Mouse (Mus musculus) mouse trophoblast stem cell (cell line): ENCODE measurements around the gene Cstb.
"Not testable (repeated sequence)": the region's sequence is repeated elsewhere in the genome, so short reads cannot be mapped to it uniquely, and the experiment has no call there.

Source experiments
- in situ Hi-C, 2 experiments: fragments of 300-500 bp; cut with MseI, MboI; formaldehyde crosslinking; loops; 2 replicates in 1 of 2; 3 replicates in 1 of 2; pipeline ENCODE4 v1.15.1; 2025

Gene Cstb

GRCm38 (mm10) chr10:78414936-78415335, 10.5 kb upstream of the Cstb start:
- in situ Hi-C loops: not testable (repeated sequence)

- in situ Hi-C loops: no loop called here
These were observed 7.6 kb upstream of the Cstb start for GRCm38 (mm10) chr10:78417888-78418287.

DNA sequence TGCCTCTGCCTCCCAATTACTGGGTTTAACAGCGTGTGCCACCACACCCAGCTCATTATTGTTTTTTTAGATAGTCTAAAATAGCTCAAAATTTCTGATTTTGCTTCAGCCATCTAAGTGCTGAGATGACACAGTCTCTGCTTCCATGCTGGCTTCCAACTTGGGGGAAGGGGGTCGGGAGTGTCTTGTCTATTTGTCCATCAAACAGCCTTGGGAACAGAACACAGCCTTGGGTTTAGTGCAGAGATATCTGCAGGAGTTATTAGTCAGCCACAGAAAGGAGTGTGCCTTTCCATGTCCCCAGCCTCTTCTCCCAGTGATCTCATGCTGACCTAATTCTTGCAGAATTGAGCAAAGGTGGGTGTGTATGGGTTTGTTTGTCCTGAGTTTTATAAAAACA, 6.7 kb upstream of the Cstb start:
- in situ Hi-C loops: no loop called here

- in situ Hi-C loops: no loop called here
These were observed 4.5 kb upstream of the Cstb start for GRCm38 (mm10) chr10:78420929-78421328.

- in situ Hi-C loops: no loop called here
These were observed 2.9 kb upstream of the Cstb start for GRCm38 (mm10) chr10:78422614-78423013.

DNA sequence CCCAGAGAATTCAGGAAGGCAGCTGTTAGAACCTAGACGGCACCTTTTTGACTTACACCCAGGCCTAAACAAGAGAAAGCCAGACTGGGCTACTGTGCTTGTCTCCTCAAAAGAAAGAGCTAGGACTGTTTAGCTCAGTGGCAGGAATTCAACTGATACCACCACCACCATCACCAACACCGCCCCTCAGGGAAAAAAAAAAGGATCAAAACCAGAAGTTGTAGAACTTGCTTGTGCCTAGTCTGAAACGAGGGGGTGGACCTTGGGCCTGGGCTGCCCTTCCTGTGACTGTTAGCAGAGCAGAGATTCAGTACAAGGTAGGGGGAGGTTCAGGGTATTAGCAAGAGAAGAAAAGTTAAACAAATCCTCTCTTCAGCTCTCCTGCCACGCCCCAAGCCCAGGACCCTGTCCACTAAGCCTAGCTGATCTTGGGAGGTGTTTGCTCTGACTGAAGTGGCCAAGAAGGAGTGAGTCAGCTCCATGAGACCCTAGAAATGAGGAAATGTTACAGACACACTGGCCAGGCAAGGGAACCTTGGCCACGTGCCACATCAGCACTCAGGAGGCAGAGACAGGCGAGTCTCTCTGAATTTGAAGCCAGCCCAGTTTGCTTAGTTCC, 757 bp downstream of the Cstb start:
- in situ Hi-C loops: no loop called here

DNA sequence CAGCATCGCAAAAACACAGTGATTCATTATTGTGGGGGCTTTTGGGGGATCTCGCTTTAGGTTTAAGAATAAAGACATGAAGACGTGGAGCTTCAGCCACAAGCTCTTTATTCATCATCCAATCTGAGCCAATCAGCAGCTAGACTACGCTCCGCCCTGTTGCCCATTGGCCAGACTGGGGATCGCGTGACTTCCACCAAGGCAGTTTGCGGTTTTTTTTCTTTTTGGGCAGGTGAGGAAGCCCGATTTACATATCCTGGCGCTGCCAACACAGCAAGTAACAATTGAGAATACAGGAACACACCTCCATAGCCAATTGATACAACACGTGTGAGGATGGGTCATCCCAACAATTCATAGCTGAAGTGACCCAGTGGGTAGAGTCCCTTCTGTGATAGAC, 2.6 kb downstream of the Cstb start:
- in situ Hi-C loops: no loop called here

GRCm38 (mm10) chr10:78429180-78429579, 3.7 kb downstream of the Cstb start:
- in situ Hi-C loops: no loop called here

DNA sequence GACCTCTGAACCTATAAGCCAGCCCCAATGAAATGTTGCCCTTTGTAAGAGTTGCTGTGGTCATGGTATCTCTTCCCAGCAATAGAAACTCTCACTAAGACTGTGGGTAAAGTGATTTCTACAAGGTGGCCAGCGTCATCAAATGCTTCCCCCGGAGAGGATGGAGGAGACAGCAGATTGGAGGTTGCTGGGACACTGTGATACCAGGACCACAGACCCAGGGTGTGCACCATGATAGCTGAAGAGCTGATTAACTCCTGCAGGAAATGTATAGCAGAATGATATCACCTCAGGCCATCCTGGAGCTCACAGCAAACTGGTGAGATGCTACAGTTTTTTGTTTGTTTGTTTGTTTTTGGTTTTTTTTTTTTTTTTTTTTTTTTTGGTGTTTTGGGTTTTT, 4.3 kb downstream of the Cstb start:
- in situ Hi-C loops: no loop called here

GRCm38 (mm10) chr10:78432853-78433252, 7.4 kb downstream of the Cstb start:
- in situ Hi-C loops: no loop called here

DNA sequence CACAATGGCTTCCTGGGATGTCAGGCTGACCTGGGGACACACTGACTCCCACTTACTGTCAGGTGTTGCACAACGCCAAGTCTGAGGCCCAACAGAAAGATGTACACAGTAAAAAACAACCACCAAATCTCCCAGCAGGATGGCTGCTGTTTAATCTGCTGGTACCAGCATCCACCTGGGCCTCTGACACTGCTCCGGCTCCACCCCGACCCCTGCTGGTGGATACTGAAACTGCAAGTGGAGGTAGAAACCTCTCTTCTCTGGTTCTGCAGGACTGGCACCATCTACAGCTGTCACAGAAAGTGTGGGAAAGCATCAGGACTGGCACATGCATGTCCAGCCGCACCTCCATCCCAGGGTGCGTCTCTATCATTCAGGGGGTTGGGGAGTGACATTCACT, 12.6 kb downstream of the Cstb start:
- in situ Hi-C loops: no loop called here

GRCm38 (mm10) chr10:78439550-78439949, 14.1 kb downstream of the Cstb start:
- in situ Hi-C loops: no loop called here

- in situ Hi-C loops: no loop called here
These were observed 14.5 kb downstream of the Cstb start for GRCm38 (mm10) chr10:78439990-78440389.

DNA sequence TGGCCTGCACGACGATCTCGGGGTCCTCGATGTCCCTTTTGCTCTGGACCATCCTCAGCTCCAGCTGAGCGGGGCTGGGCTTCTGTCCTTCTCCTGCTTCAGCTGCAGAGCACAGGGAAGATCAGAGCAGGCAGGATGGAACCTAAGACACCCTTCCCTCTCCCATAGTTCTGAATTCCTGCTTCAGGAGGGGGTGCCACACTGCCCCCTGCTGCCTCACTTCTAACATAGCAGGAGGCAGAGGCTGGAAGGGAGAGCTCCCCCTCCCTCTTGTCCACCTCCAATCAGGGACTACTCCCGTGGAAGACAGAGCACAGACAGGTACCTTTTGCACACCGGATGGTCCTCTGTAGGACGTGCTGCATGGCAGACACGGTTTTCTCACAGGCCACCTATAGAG, 15.3 kb downstream of the Cstb start:
- in situ Hi-C loops: no loop called here

GRCm38 (mm10) chr10:78441606-78442005, 16.1 kb downstream of the Cstb start:
- in situ Hi-C loops: no loop called here

GRCm38 (mm10) chr10:78442292-78442691, 16.8 kb downstream of the Cstb start:
- in situ Hi-C loops: no loop called here

- in situ Hi-C loops: no loop called here
These were observed 20.7 kb downstream of the Cstb start for GRCm38 (mm10) chr10:78446195-78446594.

DNA sequence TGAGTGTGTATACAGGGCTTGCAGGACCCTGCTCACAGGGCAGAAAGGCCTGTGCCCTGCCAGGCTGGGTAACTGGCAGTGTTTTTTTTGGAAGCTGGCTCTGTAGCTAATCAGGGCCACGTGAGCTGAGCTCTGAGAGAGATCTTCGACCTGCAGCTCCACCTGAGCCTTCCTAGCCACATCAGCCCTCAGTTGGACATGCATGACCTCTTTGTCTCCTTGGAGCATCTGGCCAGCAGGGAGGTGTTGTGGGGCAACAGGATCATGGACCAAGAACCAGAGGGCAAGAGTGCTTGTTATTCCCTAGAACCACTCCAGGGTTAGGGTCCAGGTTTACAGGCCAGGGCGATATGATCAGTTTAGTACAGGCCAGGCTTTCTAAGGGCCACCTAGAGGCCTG, 21.9 kb downstream of the Cstb start:
- in situ Hi-C loops: no loop called here

DNA sequence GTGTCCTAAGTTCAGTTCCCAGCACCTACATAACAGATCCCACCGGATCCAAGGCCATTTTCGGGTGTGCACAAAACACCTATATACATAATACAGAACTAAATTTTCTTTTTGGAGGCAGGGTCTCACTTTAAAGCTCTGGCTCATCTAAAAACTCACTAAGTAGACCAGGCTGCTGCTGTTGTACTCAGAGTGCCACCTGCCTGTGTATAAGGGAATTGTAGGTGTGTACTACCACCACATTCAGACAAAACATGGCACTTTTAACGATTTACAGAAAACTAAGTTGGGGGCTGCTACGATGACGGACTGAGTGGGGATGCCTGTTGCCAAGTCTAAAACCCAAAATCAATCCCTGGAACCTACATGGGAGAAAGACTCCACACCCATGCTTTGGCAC, 25.3 kb downstream of the Cstb start:
- in situ Hi-C loops: no loop called here

- in situ Hi-C loops: no loop called here
These were observed 27.2 kb downstream of the Cstb start for GRCm38 (mm10) chr10:78452641-78453040.

DNA sequence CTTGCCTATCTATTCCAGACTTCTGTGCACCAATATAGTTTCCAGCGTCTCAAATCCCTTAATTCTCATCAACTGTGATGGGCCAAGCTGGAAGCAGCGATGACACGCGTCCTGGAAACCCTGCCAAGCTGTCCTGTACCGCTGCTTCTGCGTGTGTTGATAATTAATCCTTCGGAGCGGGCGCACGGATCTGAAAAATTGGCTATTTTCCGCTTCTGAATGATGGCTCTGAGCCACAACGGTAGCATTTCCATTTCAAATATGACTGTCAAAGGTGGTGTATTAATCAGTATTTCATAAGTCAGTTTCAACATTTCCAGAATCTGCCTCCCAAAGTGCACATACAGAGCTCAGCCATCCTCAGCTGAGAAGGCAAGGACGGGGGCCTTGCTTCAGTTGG, 31.2 kb downstream of the Cstb start:
- in situ Hi-C loops: no loop called here

DNA sequence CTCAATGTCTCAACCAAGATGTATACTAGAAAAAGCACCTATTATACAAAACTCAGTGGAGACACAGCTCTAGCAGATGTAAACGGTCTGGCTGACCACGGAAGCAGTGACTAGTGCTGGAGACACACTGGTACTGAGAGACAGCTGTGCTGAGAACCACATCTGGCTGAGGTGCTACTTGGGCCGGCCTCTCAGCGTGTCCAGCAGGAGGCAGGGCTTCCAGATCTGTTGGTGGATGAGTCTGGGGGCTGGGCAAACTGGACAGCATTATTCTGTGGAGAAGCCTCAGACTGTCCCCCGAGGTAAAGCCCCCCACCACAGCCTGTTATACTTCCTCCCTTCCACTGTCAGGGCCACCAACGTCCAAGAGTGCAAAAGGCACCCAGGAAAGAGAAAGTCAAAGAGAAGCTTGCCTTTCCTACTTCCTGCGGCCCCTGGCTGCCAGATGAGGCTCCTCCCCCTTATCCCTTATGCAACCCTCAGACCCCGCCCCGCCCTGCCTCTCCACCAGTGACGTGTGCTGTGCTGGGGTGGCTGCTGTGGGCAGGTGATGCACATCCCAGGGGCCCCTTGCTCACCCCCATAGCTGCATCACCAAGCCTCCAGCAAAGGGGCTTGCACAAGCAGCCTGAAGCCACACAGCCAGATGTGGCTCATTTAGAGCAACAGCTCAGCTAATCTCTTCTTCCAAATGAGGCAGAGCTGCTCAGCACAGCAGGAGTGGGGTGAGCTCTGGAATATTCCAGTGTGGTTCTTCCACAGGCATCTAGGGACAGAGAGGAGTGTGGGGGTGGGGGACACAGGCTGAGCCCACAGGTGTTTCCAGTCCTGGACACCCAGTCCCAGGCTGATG, 32.3 kb downstream of the Cstb start:
- in situ Hi-C loops: no loop called here

GRCm38 (mm10) chr10:78458348-78459111, 33.1 kb downstream of the Cstb start:
- in situ Hi-C loops: no loop called here
